Mouse (Mus musculus): Measurements from ENCODE around the gene Tmem163. TPM values are rescaled to one million over a fixed set of nuclear protein-coding genes. Genes with fewer than 3 reads are reported as not detected.

Tmem163 gene
- total RNA-seq (2023): 10 to 100 TPM; 33.2 to 37.3 TPM

GRCm38 (mm10) chr1:127679498-127680133, at the start of gene Tmem163:
Gene Tmem163 (minus strand): TSS chr1:127679548.

GRCm38 (mm10) chr1:127729096-127729495, 49.7 kb upstream of the Tmem163 start, which contains the start of gene Acmsd:
Gene Acmsd (plus strand): TSS chr1:127729413.

Other genes starting within 250 kb of the Tmem163 start
- gene Acmsd, start 49.9 kb upstream of the Tmem163 start, total RNA-seq (2023): not detected
- gene Ccnt2, start 94.6 kb upstream of the Tmem163 start, total RNA-seq (2023): 100 to 1,000 TPM; 108 to 109 TPM
- 1 to 10 TPM; 9.1 to 9.2 TPM for gene Map3k19, start 175.5 kb upstream of the Tmem163 start, total RNA-seq (2023)
- 10 to 100 TPM; 66.7 to 68.4 TPM for gene Rab3gap1, start 189.2 kb upstream of the Tmem163 start, total RNA-seq (2023)